Mouse (Mus musculus): ENCODE results near the gene Zfp169.

DNA sequence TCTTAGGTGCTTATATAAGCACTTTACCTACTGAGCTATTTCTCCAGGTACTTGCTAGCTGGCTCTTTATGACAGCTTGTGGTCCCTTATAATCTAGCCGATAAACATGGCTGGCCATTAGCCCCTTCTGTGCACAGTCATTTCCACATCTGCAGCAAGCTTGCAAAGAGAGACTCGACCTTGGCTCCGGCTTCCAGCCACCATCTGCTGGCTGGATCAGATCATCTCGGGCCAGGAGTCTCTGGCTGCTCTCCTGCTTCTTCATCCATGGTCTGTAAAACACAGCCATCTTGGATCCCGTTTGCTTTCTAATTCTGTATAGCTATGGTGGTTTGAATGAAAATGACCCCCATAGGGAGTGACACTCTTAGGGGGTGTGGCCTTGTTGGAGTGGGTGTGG, 49.1 kb upstream of the Zfp169 start:
- TF ChIP-seq CTCF (IDR thresholded peaks at IDR 0.05; ENCODE audit: low read depth, low read length) (no peak), POLR2A (IDR thresholded peaks at IDR 0.05; ENCODE audit: borderline replicate concordance, low read depth, low read length) (no peak)
